Mouse (Mus musculus) v-Abl transformed pro-B cells (cell line): Measurements from ENCODE around the gene 2010109A12Rik.

ENCODE experiments used
- in situ Hi-C, 2 experiments: fragments of 400-800 bp; cut with MboI; formaldehyde crosslinking; loops; one replicate each; pipeline ENCODE4 v1.15.1; 2025; ENCODE audit not compliant: unreplicated experiment in 2 of 2

The 2010109A12Rik gene

GRCm38 (mm10) chr5:93206109-93207005 is at the start of gene 2010109A12Rik, which contains the start of gene Ccni:
2010109A12Rik (plus strand) TSS chr5:93206518.
Ccni (minus strand) TSS chr5:93206495.
- in situ Hi-C loops = loop anchor here in 1 of 2 experiments (5.0 kb wide), 1 partner anchor 61 kb away; the partner anchor contains the start of gene Ccng2

GRCm38 (mm10) chr5:93163541-93163940 is 42.8 kb upstream of the 2010109A12Rik start:
- in situ Hi-C loops = loop anchor here (5.0 to 25.0 kb wide), 4 partner anchors 179 to 501 kb away; partner anchors contain the start of gene Ccdc158 (in 1 of the 2)

- in situ Hi-C loops = loop anchor here in 1 of 2 experiments (10.0 to 25.0 kb wide), 2 partner anchors 183 to 506 kb away; no protein-coding TSS in a partner anchor
These were observed 38.3 kb upstream of the 2010109A12Rik start for GRCm38 (mm10) chr5:93167919-93168516.

- in situ Hi-C loops = loop anchor here in 1 of 2 experiments (10.0 to 25.0 kb wide), 2 partner anchors 184 to 506 kb away; no protein-coding TSS in a partner anchor
These were observed 37.7 kb upstream of the 2010109A12Rik start for GRCm38 (mm10) chr5:93168654-93169053.

- in situ Hi-C loops = loop anchor here in 1 of 2 experiments (25.0 kb wide), 1 partner anchor 509 kb away; no protein-coding TSS in a partner anchor
These were observed 34.9 kb upstream of the 2010109A12Rik start for GRCm38 (mm10) chr5:93171420-93171819.

- in situ Hi-C loops = loop anchor here in 1 of 2 experiments (25.0 kb wide), 1 partner anchor 510 kb away; no protein-coding TSS in a partner anchor
These were observed 33.8 kb upstream of the 2010109A12Rik start for GRCm38 (mm10) chr5:93172536-93172935.

GRCm38 (mm10) chr5:93174675-93175074 is 31.6 kb upstream of the 2010109A12Rik start:
- in situ Hi-C loops = loop anchor here in 1 of 2 experiments (25.0 kb wide), 2 partner anchors 512 to 1112 kb away; no protein-coding TSS in a partner anchor

GRCm38 (mm10) chr5:93178616-93179015 is 27.7 kb upstream of the 2010109A12Rik start:
- in situ Hi-C loops = loop anchor here in 1 of 2 experiments (25.0 kb wide), 1 partner anchor 1116 kb away; no protein-coding TSS in a partner anchor

- in situ Hi-C loops = loop anchor here in 1 of 2 experiments (25.0 kb wide), 1 partner anchor 1118 kb away; no protein-coding TSS in a partner anchor
These were observed 26.1 kb upstream of the 2010109A12Rik start for GRCm38 (mm10) chr5:93180252-93180651.

GRCm38 (mm10) chr5:93183311-93183710 is 23.0 kb upstream of the 2010109A12Rik start:
- in situ Hi-C loops = loop anchor here in 1 of 2 experiments (25.0 kb wide), 1 partner anchor 1121 kb away; no protein-coding TSS in a partner anchor

GRCm38 (mm10) chr5:93184548-93184947 is 21.8 kb upstream of the 2010109A12Rik start:
- in situ Hi-C loops = loop anchor here in 1 of 2 experiments (25.0 kb wide), 1 partner anchor 1122 kb away; no protein-coding TSS in a partner anchor

- in situ Hi-C loops = loop anchor here (5.0 to 25.0 kb wide), 2 partner anchors 78 to 1127 kb away; partner anchors contain the start of gene Ccng2 (in 1 of the 2)
These were observed 16.7 kb upstream of the 2010109A12Rik start for GRCm38 (mm10) chr5:93189607-93190006.

GRCm38 (mm10) chr5:93190428-93190827 is 15.9 kb upstream of the 2010109A12Rik start:
- in situ Hi-C loops = loop anchor here in 1 of 2 experiments (25.0 kb wide), 1 partner anchor 1128 kb away; no protein-coding TSS in a partner anchor

GRCm38 (mm10) chr5:93198232-93198631 is 8.1 kb upstream of the 2010109A12Rik start:
- in situ Hi-C loops = loop anchor here in 1 of 2 experiments (25.0 kb wide), 1 partner anchor 1136 kb away; no protein-coding TSS in a partner anchor

- in situ Hi-C loops = no loop called here
These were observed 5.1 kb upstream of the 2010109A12Rik start for GRCm38 (mm10) chr5:93201181-93201580.

GRCm38 (mm10) chr5:93205371-93206108 is 778 bp upstream of the 2010109A12Rik start:
- in situ Hi-C loops = loop anchor here in 1 of 2 experiments (5.0 kb wide), 1 partner anchor 62 kb away; the partner anchor contains the start of gene Ccng2

GRCm38 (mm10) chr5:93207006-93207348 is 659 bp downstream of the 2010109A12Rik start:
- in situ Hi-C loops = loop anchor here in 1 of 2 experiments (5.0 kb wide), 1 partner anchor 60 kb away; the partner anchor contains the start of gene Ccng2

GRCm38 (mm10) chr5:93207555-93207954 is 1.2 kb downstream of the 2010109A12Rik start:
- in situ Hi-C loops = loop anchor here in 1 of 2 experiments (5.0 kb wide), 1 partner anchor 60 kb away; the partner anchor contains the start of gene Ccng2

- in situ Hi-C loops = no loop called here
These were observed 12.1 kb downstream of the 2010109A12Rik start for GRCm38 (mm10) chr5:93218375-93218774.
